Mouse (Mus musculus) thymus, adult 2 months (tissue): ENCODE measurements around the gene Vmn1r41. TPM values are rescaled to one million over a fixed set of nuclear protein-coding genes. Genes with fewer than 3 reads are reported as not detected.

Source experiments
- DNase-seq: peaks from one replicate; pipeline ENCODE4 v3.0.0; 2021
- H3K27ac ChIP-seq: fragments of 200-500 bp; 2 replicates; pipeline ENCODE4 v1.5.1; 2012; ENCODE audit warnings: low read length, control low read depth; ENCODE audit not compliant: control insufficient read depth, insufficient read depth
- H3K27me3 ChIP-seq: fragments of 200-500 bp; 2 replicates; pipeline ENCODE4 v1.6.1; 2012; ENCODE audit warnings: mild to moderate bottlenecking, low read length, moderate library complexity, mixed read lengths; ENCODE audit not compliant: control insufficient read depth, insufficient read depth
- H3K36me3 ChIP-seq: fragments of 200-500 bp; 2 replicates; pipeline ENCODE4 v1.6.1; 2012; ENCODE audit warnings: mild to moderate bottlenecking, low read length, moderate library complexity; ENCODE audit not compliant: control insufficient read depth, insufficient read depth
- H3K4me1 ChIP-seq: fragments of 200-500 bp; replicated peaks from 2 replicates; pipeline ENCODE4 v1.6.1; 2012; ENCODE audit warnings: low read length; ENCODE audit not compliant: control insufficient read depth, insufficient read depth
- H3K4me3 ChIP-seq: fragments of 200-500 bp; 2 replicates; pipeline ENCODE4 v1.5.1; 2012; ENCODE audit warnings: mild to moderate bottlenecking, low read length, control low read depth, moderate library complexity; ENCODE audit not compliant: control insufficient read depth, insufficient read depth
- CTCF ChIP-seq: fragments of 200-500 bp; IDR thresholded peaks from 2 replicates; pipeline ENCODE4 v1.5.1; 2012; ENCODE audit warnings: mild to moderate bottlenecking, control low read depth, low read length, moderate library complexity, borderline replicate concordance; ENCODE audit not compliant: control insufficient read depth, poor library complexity, insufficient read depth; ENCODE audit errors: extremely low read depth
- POLR2A ChIP-seq: fragments of 200-500 bp; IDR thresholded peaks from 2 replicates; pipeline ENCODE4 v1.6.1; 2012; ENCODE audit warnings: mild to moderate bottlenecking, low read length, control low read depth, moderate library complexity; ENCODE audit not compliant: control insufficient read depth, poor library complexity, insufficient read depth; ENCODE audit errors: extremely low read depth
- WGBS: fragments of 180-500 bp; shearing (Covaris S2); methylation state at CpG from one replicate; pipeline ENCODE4 v1.1.7; 2018; 5-methylcytosine and 5-hydroxymethylcytosine counted together
- polyA plus RNA-seq: library from polyadenylated mRNA; depleted of rRNA; stranded (reverse); fragments of >200 nt; gene quantifications from 2 replicates; pipeline ENCODE4 v1.2.3, GENCODE M21; 2012; rRNA removed

Vmn1r41 gene
- not detected in 2 replicates for polyA plus RNA-seq

- Histone ChIP-seq H3K4me1 (no peaks in the 10 kb centered on the region), H3K4me3 (no peak within 1 kb of the TSS), H3K36me3 (no peaks in the 10 kb centered on the region), H3K27me3 (no peaks in the 10 kb centered on the region), H3K27ac (no peak within 1 kb of the TSS)
- no peak for DNase-seq
- TF ChIP-seq POLR2A (no peak), CTCF (no peak)
These were observed at the start of gene Vmn1r41 for GRCm38 (mm10) chr6:89740466-89740865. TSS of gene Vmn1r41 (plus strand) at chr6:89740766.

GRCm38 (mm10) chr6:89706624-89707023 lies 33.9 kb upstream of the Vmn1r41 start:
- H3K4me3 ChIP-seq, result no peak overlapping the region
- H3K27ac ChIP-seq, result no peak overlapping the region
- H3K4me1 ChIP-seq, result no peaks in the 10 kb centered on the region
- TF ChIP-seq POLR2A, result no peak
- no peak for TF ChIP-seq CTCF
- DNase-seq, result no peak
- H3K36me3 ChIP-seq, result no peaks in the 10 kb centered on the region
- no peaks in the 10 kb centered on the region for H3K27me3 ChIP-seq
- WGBS, result 74% methylated on average over 2 of the region's 2 CpGs

- 88% methylated on average over 4 of the region's 4 CpGs for WGBS
- H3K27ac ChIP-seq, result no peak within 1 kb of the TSS
- no peak within 1 kb of the TSS for H3K4me3 ChIP-seq
- no peaks in the 10 kb centered on the region for H3K4me1 ChIP-seq
- H3K36me3 ChIP-seq, result no peaks in the 10 kb centered on the region
- TF ChIP-seq CTCF (no peak), POLR2A (no peak)
- H3K27me3 ChIP-seq, result no peaks in the 10 kb centered on the region
- no peak for DNase-seq
These were observed 33.3 kb upstream of the Vmn1r41 start, which contains the start of gene Vmn1r40 for GRCm38 (mm10) chr6:89707240-89707639. TSS of gene Vmn1r40 (plus strand) at chr6:89707540.

- Histone ChIP-seq H3K4me3 (no peak overlapping the region), H3K4me1 (no peaks in the 10 kb centered on the region), H3K36me3 (no peaks in the 10 kb centered on the region), H3K27ac (no peak overlapping the region), H3K27me3 (no peaks in the 10 kb centered on the region)
- DNase-seq, result no peak
- TF ChIP-seq CTCF, result no peak
- TF ChIP-seq POLR2A, result no peak
These were observed 22.5 kb upstream of the Vmn1r41 start for GRCm38 (mm10) chr6:89718051-89718450.

GRCm38 (mm10) chr6:89742811-89743210 lies 2.2 kb downstream of the Vmn1r41 start:
- Histone ChIP-seq H3K27ac (no peak overlapping the region), H3K36me3 (no peaks in the 10 kb centered on the region), H3K27me3 (no peaks in the 10 kb centered on the region), H3K4me1 (no peaks in the 10 kb centered on the region), H3K4me3 (no peak overlapping the region)
- no peak for DNase-seq
- TF ChIP-seq CTCF (no peak), POLR2A (no peak)

GRCm38 (mm10) chr6:89790231-89790630 lies 49.7 kb downstream of the Vmn1r41 start:
- H3K36me3 ChIP-seq, result no peaks in the 10 kb centered on the region
- H3K27ac ChIP-seq, result no peak overlapping the region
- H3K4me3 ChIP-seq, result no peak overlapping the region
- no peaks in the 10 kb centered on the region for H3K4me1 ChIP-seq
- H3K27me3 ChIP-seq, result no peaks in the 10 kb centered on the region
- TF ChIP-seq CTCF (no peak), POLR2A (no peak)
- no peak for DNase-seq

Other genes starting within 250 kb of the Vmn1r41 start
- gene Chchd6, start 145.1 kb upstream of the Vmn1r41 start, polyA plus RNA-seq, result 43.7 and 47.9 TPM in 2 replicates
- 8.8 and 10.2 TPM in 2 replicates for gene Txnrd3, start 96.8 kb upstream of the Vmn1r41 start, polyA plus RNA-seq
- not detected in 2 replicates for gene Vmn1r40, start 33.2 kb upstream of the Vmn1r41 start, polyA plus RNA-seq
- gene Vmn1r42, start 135.6 kb downstream of the Vmn1r41 start, polyA plus RNA-seq, result not detected in 2 replicates
- not detected in 2 replicates for gene Vmn1r43, start 135.6 kb downstream of the Vmn1r41 start, polyA plus RNA-seq
- not detected in 2 replicates for gene Vmn1r44, start 142.9 kb downstream of the Vmn1r41 start, polyA plus RNA-seq
- gene Vmn1r45, start 199.8 kb downstream of the Vmn1r41 start, polyA plus RNA-seq, result not detected in 2 replicates
- gene Vmn1r46, start 228.5 kb downstream of the Vmn1r41 start, polyA plus RNA-seq, result not detected in 2 replicates